Mouse (Mus musculus): ENCODE measurements at regions not wholly inside any gene's neighbourhood (a gene's known extent, or its start where the extent isn't known, plus 50 kb on each side); places are given as distances from the start of the nearest gene placed in this dataset.

DNA sequence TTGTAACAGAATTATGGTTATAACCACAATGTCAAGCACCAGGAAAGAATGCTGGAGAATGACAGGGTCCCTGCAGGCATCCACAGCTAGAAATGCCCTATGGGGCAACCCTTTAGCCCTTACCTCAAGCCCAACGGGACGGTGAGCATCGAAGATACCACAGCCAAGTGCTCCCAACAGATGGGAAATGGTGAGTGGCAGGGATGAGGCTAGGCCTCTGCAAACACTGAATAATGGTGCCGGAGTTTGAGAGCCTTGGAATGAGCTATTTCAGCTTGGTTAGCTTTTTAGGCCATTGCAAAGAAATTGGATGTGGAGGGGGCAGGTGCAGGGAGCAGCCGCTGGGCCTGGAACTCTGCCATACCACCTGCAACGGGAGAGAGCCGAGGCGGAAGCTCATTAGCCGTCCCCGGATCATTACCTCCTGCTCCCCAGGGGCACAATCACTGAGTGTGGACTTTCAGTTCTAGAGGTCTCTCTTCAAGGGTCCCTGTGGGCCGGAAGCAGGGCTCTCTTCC, 117.9 kb downstream of the Usp31 start:
- Histone ChIP-seq H3K9me3 (replicated peaks) (no peaks in the 10 kb centered on the region), H3K27me3 (ENCODE audit: insufficient read depth, low read length) (no peaks in the 10 kb centered on the region), H3K4me1 (ENCODE audit: insufficient read depth, low read depth, low read length) (no peaks in the 10 kb centered on the region), H3K4me3 (ENCODE audit: low read depth, low read length) (no peak overlapping the region), H3K36me3 (replicated peaks) (no peaks in the 10 kb centered on the region)
- TF ChIP-seq GATA2 (IDR thresholded peaks at IDR 0.05; ENCODE audit: borderline replicate concordance, low read depth, low read length) = no peak
- TF ChIP-seq GATA1 (IDR thresholded peaks at IDR 0.05; ENCODE audit: borderline replicate concordance, low read length) = no peak
- TF ChIP-seq CTCF (IDR thresholded peaks at IDR 0.05; ENCODE audit: low read depth, low read length) = no peak
- TF ChIP-seq TAL1 (conservative IDR thresholded peaks at IDR 0.05; ENCODE audit: low read depth, low read length) = no peak
- TF ChIP-seq POLR2AphosphoS5 (IDR thresholded peaks at IDR 0.05; ENCODE audit: insufficient replicate concordance, low read depth, low read length) = no peak
- DNase-seq (ENCODE audit: low spot score) (no peak), ATAC-seq (ENCODE audit: extremely low read depth, insufficient number of reproducible peaks, low FRiP score, poor library complexity, severe bottlenecking) (no peak)

DNA sequence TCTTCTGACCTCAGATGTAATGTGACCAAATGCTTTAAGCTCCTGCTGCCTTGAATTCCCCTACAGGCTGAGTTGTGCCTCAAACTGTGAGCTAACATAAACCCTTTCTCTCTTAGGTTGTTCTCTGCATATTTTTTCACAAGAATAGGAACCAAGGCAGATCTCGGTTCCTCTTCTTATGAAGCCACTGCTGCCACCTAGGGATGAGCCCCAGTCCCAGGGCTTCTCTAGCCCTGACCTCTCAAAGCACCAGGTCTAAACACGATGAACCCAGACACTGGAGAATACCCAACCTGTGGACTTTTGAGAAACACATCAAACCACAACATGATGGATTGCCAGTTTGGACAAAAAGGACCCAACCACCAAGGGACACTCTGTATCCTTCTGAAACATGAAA, 119.3 kb downstream of the Usp31 start:
- no peaks in the 10 kb centered on the region for H3K4me1 ChIP-seq (ENCODE audit: insufficient read depth, low read depth, low read length)
- no peaks in the 10 kb centered on the region for H3K27me3 ChIP-seq (ENCODE audit: insufficient read depth, low read length)
- no peaks in the 10 kb centered on the region for H3K9me3 ChIP-seq (replicated peaks)
- H3K36me3 ChIP-seq (replicated peaks) = no peaks in the 10 kb centered on the region
- no peak overlapping the region for H3K4me3 ChIP-seq (ENCODE audit: low read depth, low read length)
- ATAC-seq (ENCODE audit: extremely low read depth, insufficient number of reproducible peaks, low FRiP score, poor library complexity, severe bottlenecking) (no peak), DNase-seq (ENCODE audit: low spot score) (no peak)
- TF ChIP-seq CTCF (IDR thresholded peaks at IDR 0.05; ENCODE audit: low read depth, low read length) = no peak
- no peak for TF ChIP-seq TAL1 (conservative IDR thresholded peaks at IDR 0.05; ENCODE audit: low read depth, low read length)
- no peak for TF ChIP-seq GATA2 (IDR thresholded peaks at IDR 0.05; ENCODE audit: borderline replicate concordance, low read depth, low read length)
- no peak for TF ChIP-seq GATA1 (IDR thresholded peaks at IDR 0.05; ENCODE audit: borderline replicate concordance, low read length)
- TF ChIP-seq POLR2AphosphoS5 (IDR thresholded peaks at IDR 0.05; ENCODE audit: insufficient replicate concordance, low read depth, low read length) = no peak

DNA sequence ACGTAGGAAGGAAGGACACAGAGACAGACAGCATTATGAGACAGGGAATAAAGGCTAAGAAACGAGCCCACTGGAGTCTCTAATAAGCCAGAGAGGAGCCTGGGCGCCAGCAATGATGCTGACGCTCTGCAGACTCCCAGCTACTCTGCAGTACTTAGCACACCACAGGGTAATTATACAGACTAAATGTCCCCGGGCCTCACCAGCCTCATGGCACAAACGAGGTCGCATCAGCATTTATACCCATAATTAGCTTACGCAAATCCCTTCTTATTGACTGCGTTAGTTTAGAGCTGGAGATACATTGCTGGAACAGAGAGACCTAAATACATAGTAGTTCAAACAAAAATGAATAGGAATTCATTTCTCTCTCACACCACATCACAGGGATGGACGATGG, 121.3 kb downstream of the Usp31 start:
- no peak for ATAC-seq (ENCODE audit: extremely low read depth, insufficient number of reproducible peaks, low FRiP score, poor library complexity, severe bottlenecking)
- Histone ChIP-seq H3K27me3 (ENCODE audit: insufficient read depth, low read length) (no peaks in the 10 kb centered on the region), H3K9me3 (replicated peaks) (no peaks in the 10 kb centered on the region), H3K4me1 (ENCODE audit: insufficient read depth, low read depth, low read length) (no peaks in the 10 kb centered on the region), H3K36me3 (replicated peaks) (no peaks in the 10 kb centered on the region), H3K4me3 (ENCODE audit: low read depth, low read length) (no peak overlapping the region)
- TF ChIP-seq GATA2 (IDR thresholded peaks at IDR 0.05; ENCODE audit: borderline replicate concordance, low read depth, low read length) = no peak
- no peak for TF ChIP-seq POLR2AphosphoS5 (IDR thresholded peaks at IDR 0.05; ENCODE audit: insufficient replicate concordance, low read depth, low read length)
- TF ChIP-seq GATA1 (IDR thresholded peaks at IDR 0.05; ENCODE audit: borderline replicate concordance, low read length) = no peak
- TF ChIP-seq CTCF (IDR thresholded peaks at IDR 0.05; ENCODE audit: low read depth, low read length) = no peak
- TF ChIP-seq TAL1 (conservative IDR thresholded peaks at IDR 0.05; ENCODE audit: low read depth, low read length) = no peak
- no peak for DNase-seq (ENCODE audit: low spot score)

DNA sequence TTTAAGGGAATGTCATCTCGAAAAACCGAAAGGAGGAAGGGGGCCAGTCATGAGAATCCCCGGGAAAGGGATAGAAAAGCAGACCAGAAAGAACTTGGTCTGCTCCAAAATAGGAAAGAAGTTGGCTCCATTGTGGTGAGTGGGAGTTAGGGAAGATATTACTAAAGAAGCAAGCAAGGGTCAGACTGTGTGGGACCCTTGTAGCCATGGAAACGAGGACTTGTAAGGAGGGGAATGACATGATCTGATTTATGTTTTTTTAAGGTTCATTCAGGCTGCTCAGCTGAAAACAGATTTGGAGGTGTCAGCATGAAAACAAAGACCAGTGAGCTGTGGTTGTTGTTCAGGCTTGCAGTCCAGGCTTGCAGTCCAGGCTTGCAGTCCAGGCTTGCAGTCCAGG, 127.6 kb downstream of the Usp31 start:
- Histone ChIP-seq H3K9me3 (replicated peaks) (no peaks in the 10 kb centered on the region), H3K4me3 (ENCODE audit: low read depth, low read length) (no peak overlapping the region), H3K27me3 (ENCODE audit: insufficient read depth, low read length) (no peaks in the 10 kb centered on the region), H3K4me1 (ENCODE audit: insufficient read depth, low read depth, low read length) (no peaks in the 10 kb centered on the region), H3K36me3 (replicated peaks) (no peaks in the 10 kb centered on the region)
- ATAC-seq (ENCODE audit: extremely low read depth, insufficient number of reproducible peaks, low FRiP score, poor library complexity, severe bottlenecking) (no peak), DNase-seq (ENCODE audit: low spot score) (no peak)
- TF ChIP-seq POLR2AphosphoS5 (IDR thresholded peaks at IDR 0.05; ENCODE audit: insufficient replicate concordance, low read depth, low read length) (no peak), GATA2 (IDR thresholded peaks at IDR 0.05; ENCODE audit: borderline replicate concordance, low read depth, low read length) (no peak), TAL1 (conservative IDR thresholded peaks at IDR 0.05; ENCODE audit: low read depth, low read length) (no peak), GATA1 (IDR thresholded peaks at IDR 0.05; ENCODE audit: borderline replicate concordance, low read length) (no peak), CTCF (IDR thresholded peaks at IDR 0.05; ENCODE audit: low read depth, low read length) (no peak)

DNA sequence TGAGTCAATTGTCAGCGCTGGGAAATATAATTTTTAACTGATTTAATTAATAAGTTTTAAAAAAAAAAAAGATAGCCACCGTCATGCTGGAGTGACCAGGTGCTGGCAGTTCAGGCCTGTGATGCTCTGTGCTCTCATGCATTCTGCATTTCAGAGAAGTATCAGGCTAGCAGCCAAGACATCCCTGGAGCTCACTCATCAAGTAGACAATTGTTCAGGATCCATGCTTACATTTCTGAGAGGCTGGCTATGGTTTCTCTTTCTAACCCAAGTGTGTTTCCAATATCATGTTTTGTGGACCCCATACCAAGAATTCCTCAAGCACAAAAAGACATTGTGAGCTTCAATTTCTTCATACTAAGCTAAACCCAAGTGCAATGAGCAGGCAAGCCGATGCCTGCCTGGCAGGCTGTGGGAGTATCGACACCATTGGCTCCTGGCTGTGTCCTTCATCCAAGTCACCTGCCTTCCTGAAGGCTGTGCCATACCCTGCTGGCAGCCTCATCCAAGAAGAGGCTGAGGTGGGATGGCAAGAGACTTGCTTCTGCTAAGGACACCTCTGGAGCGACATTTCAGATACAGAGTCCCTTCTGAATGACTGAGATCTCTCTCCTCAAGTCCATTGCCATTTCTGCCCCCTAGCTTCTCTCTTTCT, 134.2 kb downstream of the Usp31 start:
- H3K9me3 ChIP-seq (replicated peaks) = no peaks in the 10 kb centered on the region
- H3K4me3 ChIP-seq (ENCODE audit: low read depth, low read length) = no peak overlapping the region
- DNase-seq (ENCODE audit: low spot score) = no peak
- TF ChIP-seq CTCF (IDR thresholded peaks at IDR 0.05; ENCODE audit: low read depth, low read length) = no peak
- TF ChIP-seq GATA1 (IDR thresholded peaks at IDR 0.05; ENCODE audit: borderline replicate concordance, low read length) = no peak
- no peak for TF ChIP-seq TAL1 (conservative IDR thresholded peaks at IDR 0.05; ENCODE audit: low read depth, low read length)
- TF ChIP-seq POLR2AphosphoS5 (IDR thresholded peaks at IDR 0.05; ENCODE audit: insufficient replicate concordance, low read depth, low read length) = no peak
- no peak for TF ChIP-seq GATA2 (IDR thresholded peaks at IDR 0.05; ENCODE audit: borderline replicate concordance, low read depth, low read length)
- peaks cover 4% of the 10 kb centered on the region; the same call in 1 of the 2 replicates for H3K27me3 ChIP-seq (ENCODE audit: insufficient read depth, low read length)
- no peaks in the 10 kb centered on the region for H3K4me1 ChIP-seq (ENCODE audit: insufficient read depth, low read depth, low read length)
- ATAC-seq (ENCODE audit: extremely low read depth, insufficient number of reproducible peaks, low FRiP score, poor library complexity, severe bottlenecking) = no peak
- no peaks in the 10 kb centered on the region for H3K36me3 ChIP-seq (replicated peaks)

DNA sequence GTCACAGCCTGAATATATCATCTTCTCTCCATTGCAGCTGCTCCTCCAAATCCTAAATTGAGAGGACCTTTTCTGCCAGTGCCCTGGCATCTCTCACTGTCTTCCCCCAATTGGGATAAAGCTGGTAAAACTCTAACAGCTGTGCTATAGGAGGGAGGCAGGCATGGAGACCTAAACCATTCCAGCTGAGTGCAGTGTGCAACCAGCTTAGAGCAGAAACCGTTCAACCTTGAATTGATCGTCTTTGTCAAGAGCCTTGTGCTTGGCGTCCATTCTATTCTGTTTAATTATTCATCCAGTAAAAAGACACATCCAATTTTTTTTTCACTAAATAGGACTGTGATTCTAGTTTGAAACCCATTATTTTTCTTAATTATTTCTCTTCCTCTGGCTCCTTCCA, 135.3 kb downstream of the Usp31 start:
- no peaks in the 10 kb centered on the region for H3K36me3 ChIP-seq (replicated peaks)

More for the DNA sequence above, 135.3 kb downstream of the Usp31 start:
- DNase-seq (ENCODE audit: low spot score) (no peak), ATAC-seq (ENCODE audit: extremely low read depth, insufficient number of reproducible peaks, low FRiP score, poor library complexity, severe bottlenecking) (no peak)
- Histone ChIP-seq H3K4me1 (ENCODE audit: insufficient read depth, low read depth, low read length) (no peaks in the 10 kb centered on the region), H3K4me3 (ENCODE audit: low read depth, low read length) (no peak overlapping the region), H3K9me3 (replicated peaks) (no peaks in the 10 kb centered on the region), H3K27me3 (ENCODE audit: insufficient read depth, low read length) (peaks cover 4% of the 10 kb centered on the region; the same call in 1 of the 2 replicates)
- TF ChIP-seq TAL1 (conservative IDR thresholded peaks at IDR 0.05; ENCODE audit: low read depth, low read length) = no peak
- no peak for TF ChIP-seq GATA1 (IDR thresholded peaks at IDR 0.05; ENCODE audit: borderline replicate concordance, low read length)
- TF ChIP-seq GATA2 (IDR thresholded peaks at IDR 0.05; ENCODE audit: borderline replicate concordance, low read depth, low read length) = no peak
- no peak for TF ChIP-seq CTCF (IDR thresholded peaks at IDR 0.05; ENCODE audit: low read depth, low read length)
- no peak for TF ChIP-seq POLR2AphosphoS5 (IDR thresholded peaks at IDR 0.05; ENCODE audit: insufficient replicate concordance, low read depth, low read length)
